Mouse (Mus musculus): Measurements from ENCODE around the gene Trmt112. TPM values are rescaled to one million over a fixed set of nuclear protein-coding genes. Genes with fewer than 3 reads are reported as not detected.

The Trmt112 gene
- polyA plus RNA-seq, 1 experiment from 2014 or later: 131 TPM

DNA sequence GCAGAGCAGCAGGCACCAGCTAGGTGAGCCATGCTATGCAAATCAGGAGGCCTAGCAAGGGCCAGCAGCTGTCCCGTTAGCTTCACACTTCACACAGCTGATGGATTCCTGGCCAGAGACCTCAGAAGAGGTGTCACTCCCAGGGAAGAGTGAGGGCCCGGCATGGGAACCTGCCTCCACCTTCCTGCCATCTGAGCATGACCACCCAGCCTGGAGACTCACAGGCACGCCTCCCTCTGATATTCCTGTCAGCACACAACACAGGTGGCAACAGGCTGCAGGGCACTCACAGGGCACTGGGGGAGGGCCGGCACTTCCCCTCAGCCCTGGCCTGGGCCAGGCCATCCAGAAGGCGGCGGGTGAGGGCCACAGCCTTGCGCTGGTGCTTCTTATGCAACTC is 45.9 kb downstream of the Trmt112 start:
- Histone ChIP-seq H3K4me1 (ENCODE audit: control insufficient read depth, insufficient read depth, low read length) (peaks cover 4% of the 10 kb centered on the region; the same call in 1 of the 2 replicates), H3K4me2 (ENCODE audit: low read depth) (no peak overlapping the region), H3K27ac (ENCODE audit: low read depth, low read length) (no peak overlapping the region), H3K9me3 (ENCODE audit: control insufficient read depth, low read length) (no peaks in the 10 kb centered on the region), H3K4me3 (ENCODE audit: low read depth, low read length) (no peak overlapping the region), H3K36me3 (ENCODE audit: control insufficient read depth, insufficient read depth, low read length) (0 out of 2 replicates have a peak, but pooled peaks cover 3% of the 10 kb centered on the region), H3K9ac (ENCODE audit: low read length) (no peak overlapping the region), H3K27me3 (ENCODE audit: control insufficient read depth, insufficient read depth, low read length) (no peaks in the 10 kb centered on the region)
- 87% methylated on average over 7 of the region's 7 CpGs for WGBS
- ATAC-seq (ENCODE audit: insufficient read depth, low FRiP score, low TSS enrichment): no peak
- no peak for DNase-seq (ENCODE audit: low spot score)

DNA sequence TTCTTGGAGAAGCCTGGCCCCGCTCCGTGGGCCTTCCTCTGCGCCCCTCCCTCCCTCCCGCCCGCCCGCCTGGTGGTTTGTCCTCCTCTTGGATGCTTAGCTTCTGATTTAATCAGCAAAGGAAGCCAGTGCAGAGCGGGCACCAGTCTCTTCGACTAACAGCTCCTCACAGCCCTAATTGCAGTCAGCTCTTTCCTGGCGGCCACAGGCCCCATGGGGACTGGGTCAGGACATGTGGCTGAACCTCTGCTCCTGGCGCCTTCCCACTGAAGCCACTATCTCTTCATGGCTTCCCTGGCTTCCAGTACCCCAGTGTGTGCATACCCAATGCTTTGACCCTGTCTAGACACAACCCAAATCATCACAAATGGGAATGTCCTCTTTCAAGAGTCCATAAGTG is 47.0 kb downstream of the Trmt112 start:
- Histone ChIP-seq H3K4me1 (ENCODE audit: control insufficient read depth, insufficient read depth, low read length) (peaks cover 4% of the 10 kb centered on the region; the same call in 1 of the 2 replicates), H3K9me3 (ENCODE audit: control insufficient read depth, low read length) (no peaks in the 10 kb centered on the region), H3K36me3 (ENCODE audit: control insufficient read depth, insufficient read depth, low read length) (0 out of 2 replicates have a peak, but pooled peaks cover 3% of the 10 kb centered on the region), H3K4me2 (ENCODE audit: low read depth) (no peak overlapping the region), H3K27ac (ENCODE audit: low read depth, low read length) (no peak overlapping the region), H3K4me3 (ENCODE audit: low read depth, low read length) (no peak overlapping the region), H3K27me3 (ENCODE audit: control insufficient read depth, insufficient read depth, low read length) (no peaks in the 10 kb centered on the region), H3K9ac (ENCODE audit: low read length) (no peak overlapping the region)
- DNase-seq (ENCODE audit: low spot score) (no peak), ATAC-seq (ENCODE audit: insufficient read depth, low FRiP score, low TSS enrichment) (no peak)
- WGBS: 84% methylated on average over 10 of the region's 10 CpGs

Small RNAs within 50 kb of the gene (microRNA-seq; reads per million reads assigned to microRNA genes)
- not detected for gene Mir6990

Other genes starting within 250 kb of the Trmt112 start
- 4.7 and 6.7 TPM in 2 replicates for gene Rps6ka4, start 69.1 kb upstream of the Trmt112 start, polyA plus RNA-seq (2014; fragmentation: Nextera tagmentation; extraction: Ambion mirVana)
- 0.89 and 1.0 TPM in 2 replicates for gene Ccdc88b, start 51.5 kb upstream of the Trmt112 start, polyA plus RNA-seq (2014; fragmentation: Nextera tagmentation; extraction: Ambion mirVana)
- 110 and 120 TPM in 2 replicates for gene Prdx5, start 408 bp downstream of the Trmt112 start, polyA plus RNA-seq (2014; fragmentation: Nextera tagmentation; extraction: Ambion mirVana)
- gene Esrra, start 12.1 kb downstream of the Trmt112 start, polyA plus RNA-seq (2014; fragmentation: Nextera tagmentation; extraction: Ambion mirVana): 4.1 and 4.3 TPM in 2 replicates
- gene Catsperz, start 15.7 kb downstream of the Trmt112 start, polyA plus RNA-seq (2014; fragmentation: Nextera tagmentation; extraction: Ambion mirVana): 0.77 TPM in 1 of 2 replicates, not detected in the other
- 0.13 and 0.28 TPM in 2 replicates for gene Kcnk4, start 24.8 kb downstream of the Trmt112 start, polyA plus RNA-seq (2014; fragmentation: Nextera tagmentation; extraction: Ambion mirVana)
- 53.0 and 58.5 TPM in 2 replicates for gene Bad, start 32.2 kb downstream of the Trmt112 start, polyA plus RNA-seq (2014; fragmentation: Nextera tagmentation; extraction: Ambion mirVana)
- 34.6 and 39.7 TPM in 2 replicates for gene Gpr137, start 32.8 kb downstream of the Trmt112 start, polyA plus RNA-seq (2014; fragmentation: Nextera tagmentation; extraction: Ambion mirVana)
- 290 and 313 TPM in 2 replicates for gene Ppp1r14b, start 65.3 kb downstream of the Trmt112 start, polyA plus RNA-seq (2014; fragmentation: Nextera tagmentation; extraction: Ambion mirVana)
- 22.7 and 25.0 TPM in 2 replicates for gene Plcb3, start 66.8 kb downstream of the Trmt112 start, polyA plus RNA-seq (2014; fragmentation: Nextera tagmentation; extraction: Ambion mirVana)
- gene Fkbp2, start 70.8 kb downstream of the Trmt112 start, polyA plus RNA-seq (2014; fragmentation: Nextera tagmentation; extraction: Ambion mirVana): 80.1 and 86.5 TPM in 2 replicates
- 27.8 and 29.4 TPM in 2 replicates for gene Vegfb, start 78.0 kb downstream of the Trmt112 start, polyA plus RNA-seq (2014; fragmentation: Nextera tagmentation; extraction: Ambion mirVana)
- 16.2 and 17.3 TPM in 2 replicates for gene Dnajc4, start 82.9 kb downstream of the Trmt112 start, polyA plus RNA-seq (2014; fragmentation: Nextera tagmentation; extraction: Ambion mirVana)
- gene Nudt22, start 86.4 kb downstream of the Trmt112 start, polyA plus RNA-seq (2014; fragmentation: Nextera tagmentation; extraction: Ambion mirVana): 19.6 and 20.5 TPM in 2 replicates
- 9.7 and 12.1 TPM in 2 replicates for gene Trpt1, start 86.4 kb downstream of the Trmt112 start, polyA plus RNA-seq (2014; fragmentation: Nextera tagmentation; extraction: Ambion mirVana)
- 8.8 and 9.5 TPM in 2 replicates for gene Fermt3, start 109.8 kb downstream of the Trmt112 start, polyA plus RNA-seq (2014; fragmentation: Nextera tagmentation; extraction: Ambion mirVana)
- gene Stip1, start 130.3 kb downstream of the Trmt112 start, polyA plus RNA-seq (2014; fragmentation: Nextera tagmentation; extraction: Ambion mirVana): 423 and 425 TPM in 2 replicates
- gene Macrod1, start 147.1 kb downstream of the Trmt112 start, polyA plus RNA-seq (2014; fragmentation: Nextera tagmentation; extraction: Ambion mirVana): 3.2 and 3.3 TPM in 2 replicates
- 6.6 and 7.5 TPM in 2 replicates for gene Flrt1, start 196.0 kb downstream of the Trmt112 start, polyA plus RNA-seq (2014; fragmentation: Nextera tagmentation; extraction: Ambion mirVana)